Mouse (Mus musculus): Measurements from ENCODE around the gene Olfr1048. TPM values are rescaled to one million over a fixed set of nuclear protein-coding genes. Genes with fewer than 3 reads are reported as not detected.
"Not testable (repeated sequence)": the region's sequence is repeated elsewhere in the genome, so short reads cannot be mapped to it uniquely, and the experiment has no call there.

Gene Olfr1048
- not detected in 2 replicates for polyA plus RNA-seq (2015; fragmentation: Nextera tagmentation; extraction: Ambion mirVana)

DNA sequence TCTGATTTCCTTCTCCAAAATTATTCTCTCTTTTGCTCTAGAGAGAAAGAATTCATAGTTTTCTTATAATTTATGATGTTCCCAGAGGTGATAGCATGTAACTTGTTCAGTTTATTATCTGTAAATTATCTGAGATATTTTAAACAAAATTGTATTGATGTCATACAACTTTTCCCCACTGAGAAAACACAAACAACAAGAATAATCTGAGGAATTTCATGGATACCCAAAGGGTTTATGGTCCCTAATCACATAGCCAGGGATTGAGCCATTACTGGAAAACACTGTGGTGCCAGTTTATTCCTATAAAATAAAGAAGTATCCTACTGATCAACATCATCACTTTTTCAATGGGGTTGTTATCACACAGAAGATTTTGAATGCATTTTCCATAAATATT, at the start of gene Olfr1048:
Gene Olfr1048, minus strand, starts transcription at position 101 of the 400 bp plus-strand sequence.
- Histone ChIP-seq H3K4me1 (replicated peaks; ENCODE audit: control insufficient read depth, insufficient read depth, low read length) (no peaks in the 10 kb centered on the region), H3K4me2 (ENCODE audit: low read depth, low read length) (no peak within 1 kb of the TSS), H3K9me3 (ENCODE audit: control insufficient read depth, low read length) (no peaks in the 10 kb centered on the region), H3K9ac (ENCODE audit: low read length) (no peak within 1 kb of the TSS), H3K27me3 (ENCODE audit: control insufficient read depth, insufficient read depth, low read depth, low read length) (no peaks in the 10 kb centered on the region), H3K36me3 (ENCODE audit: control insufficient read depth, insufficient read depth, low read length) (no peaks in the 10 kb centered on the region), H3K27ac (ENCODE audit: low read length) (no peak within 1 kb of the TSS), H3K4me3 (ENCODE audit: low read length) (no peak within 1 kb of the TSS)
- no peak for ATAC-seq (ENCODE audit: low read depth)

GRCm38 (mm10) chr2:86278988-86279387, 38.9 kb upstream of the Olfr1048 start, which contains the start of gene Olfr1051:
Gene Olfr1051, minus strand, starts transcription at chr2:86279088.
- H3K27ac ChIP-seq (ENCODE audit: low read length); H3K36me3 ChIP-seq (ENCODE audit: control insufficient read depth, insufficient read depth, low read length); H3K9me3 ChIP-seq (ENCODE audit: control insufficient read depth, low read length); H3K27me3 ChIP-seq (ENCODE audit: control insufficient read depth, insufficient read depth, low read depth, low read length); H3K4me3 ChIP-seq (ENCODE audit: low read length); H3K9ac ChIP-seq (ENCODE audit: low read length); H3K4me2 ChIP-seq (ENCODE audit: low read depth, low read length); ATAC-seq (ENCODE audit: low read depth); H3K4me1 ChIP-seq (replicated peaks; ENCODE audit: control insufficient read depth, insufficient read depth, low read length): not testable (repeated sequence)

DNA sequence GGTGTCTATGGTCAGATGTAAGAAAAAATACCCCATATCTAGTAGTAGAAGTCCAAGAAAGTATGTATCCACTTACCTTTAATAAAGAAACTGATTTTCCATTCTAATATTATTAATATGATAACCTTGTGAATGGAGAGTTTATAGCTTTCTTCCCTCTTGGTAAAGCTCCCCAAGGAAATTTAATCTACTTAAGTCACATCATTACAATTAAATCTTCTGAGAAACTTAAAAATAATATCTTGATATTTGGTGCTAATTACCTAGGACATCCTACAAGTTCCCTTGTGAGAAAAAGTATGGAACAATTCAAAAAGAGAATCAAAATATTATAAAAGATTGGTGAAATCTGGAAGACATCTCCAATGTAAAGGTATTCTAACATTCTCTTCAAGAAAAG, 18.1 kb upstream of the Olfr1048 start, which contains the start of gene Olfr1049:
Gene Olfr1049, minus strand, starts transcription at position 101 of the 400 bp plus-strand sequence.
- not testable (repeated sequence) for H3K27ac ChIP-seq (ENCODE audit: low read length); H3K4me3 ChIP-seq (ENCODE audit: low read length); H3K4me1 ChIP-seq (replicated peaks; ENCODE audit: control insufficient read depth, insufficient read depth, low read length); H3K9me3 ChIP-seq (ENCODE audit: control insufficient read depth, low read length); H3K4me2 ChIP-seq (ENCODE audit: low read depth, low read length); H3K36me3 ChIP-seq (ENCODE audit: control insufficient read depth, insufficient read depth, low read length); H3K9ac ChIP-seq (ENCODE audit: low read length); H3K27me3 ChIP-seq (ENCODE audit: control insufficient read depth, insufficient read depth, low read depth, low read length); ATAC-seq (ENCODE audit: low read depth)

DNA sequence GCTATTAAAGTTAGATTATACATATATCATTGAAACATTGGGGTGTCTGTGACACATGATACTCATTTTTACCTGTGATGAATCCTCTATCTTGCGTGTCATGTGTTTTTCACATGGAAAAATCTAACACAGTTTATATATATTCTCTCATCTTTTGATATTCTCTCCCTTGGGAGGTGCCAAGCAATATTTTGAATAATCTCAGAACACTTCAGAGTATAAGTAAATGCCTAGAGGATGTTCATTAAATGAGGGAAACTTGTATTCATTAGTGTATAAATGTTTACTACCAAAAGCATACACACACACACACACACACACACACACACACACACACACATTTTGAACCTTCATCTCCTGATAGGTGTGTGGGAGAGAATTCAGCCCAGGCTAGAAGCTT, 8.8 kb downstream of the Olfr1048 start, which contains the start of gene Olfr1047:
Gene Olfr1047, minus strand, starts transcription at position 101 of the 400 bp plus-strand sequence.
- no peak within 1 kb of the TSS for H3K4me2 ChIP-seq (ENCODE audit: low read depth, low read length)
- WGBS: 92% methylated on average over 1 of the region's 1 CpGs

DNA sequence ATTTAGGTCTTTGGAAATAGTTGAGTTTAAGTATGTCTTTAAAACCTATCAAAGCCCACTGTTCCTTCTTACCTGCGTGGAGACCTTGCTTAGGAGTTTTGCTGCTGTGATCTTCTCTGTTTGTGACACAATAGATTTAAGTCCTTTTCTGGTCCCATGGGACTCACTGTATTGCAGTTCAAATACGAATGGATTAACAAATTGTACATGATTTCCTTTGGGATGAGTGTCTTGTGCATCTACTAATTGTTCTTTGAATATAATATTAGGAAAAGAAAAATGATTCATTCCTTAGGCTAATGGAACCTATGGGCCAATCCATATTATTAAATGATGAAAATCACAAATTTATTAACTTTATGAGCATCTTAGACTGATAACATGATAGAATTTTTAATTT, 20.9 kb downstream of the Olfr1048 start, which contains the start of gene Olfr1046:
Gene Olfr1046, minus strand, starts transcription at position 101 of the 400 bp plus-strand sequence.
- no peaks in the 10 kb centered on the region for H3K4me1 ChIP-seq (replicated peaks; ENCODE audit: control insufficient read depth, insufficient read depth, low read length)
- H3K9me3 ChIP-seq (ENCODE audit: control insufficient read depth, low read length): no peaks in the 10 kb centered on the region
- no peak within 1 kb of the TSS for H3K9ac ChIP-seq (ENCODE audit: low read length)
- no peak for ATAC-seq (ENCODE audit: low read depth)
- no peak within 1 kb of the TSS for H3K4me3 ChIP-seq (ENCODE audit: low read length)
- 60% methylated on average over 2 of the region's 2 CpGs for WGBS
- H3K36me3 ChIP-seq (ENCODE audit: control insufficient read depth, insufficient read depth, low read length): no peaks in the 10 kb centered on the region
- no peak within 1 kb of the TSS for H3K27ac ChIP-seq (ENCODE audit: low read length)
- H3K27me3 ChIP-seq (ENCODE audit: control insufficient read depth, insufficient read depth, low read depth, low read length): no peaks in the 10 kb centered on the region
- no peak within 1 kb of the TSS for H3K4me2 ChIP-seq (ENCODE audit: low read depth, low read length)

More for the DNA sequence above, 8.8 kb downstream of the Olfr1048 start, which contains the start of gene Olfr1047:
- ATAC-seq (ENCODE audit: low read depth): no peak
- Histone ChIP-seq H3K4me3 (ENCODE audit: low read length) (no peak within 1 kb of the TSS), H3K4me1 (replicated peaks; ENCODE audit: control insufficient read depth, insufficient read depth, low read length) (no peaks in the 10 kb centered on the region), H3K27ac (ENCODE audit: low read length) (no peak within 1 kb of the TSS), H3K9ac (ENCODE audit: low read length) (no peak within 1 kb of the TSS), H3K9me3 (ENCODE audit: control insufficient read depth, low read length) (no peaks in the 10 kb centered on the region), H3K36me3 (ENCODE audit: control insufficient read depth, insufficient read depth, low read length) (no peaks in the 10 kb centered on the region), H3K27me3 (ENCODE audit: control insufficient read depth, insufficient read depth, low read depth, low read length) (no peaks in the 10 kb centered on the region)

- Histone ChIP-seq H3K4me2 (ENCODE audit: low read depth, low read length) (no peak within 1 kb of the TSS), H3K27ac (ENCODE audit: low read length) (no peak within 1 kb of the TSS), H3K9ac (ENCODE audit: low read length) (no peak within 1 kb of the TSS), H3K4me3 (ENCODE audit: low read length) (no peak within 1 kb of the TSS), H3K27me3 (ENCODE audit: control insufficient read depth, insufficient read depth, low read depth, low read length) (no peaks in the 10 kb centered on the region), H3K36me3 (ENCODE audit: control insufficient read depth, insufficient read depth, low read length) (no peaks in the 10 kb centered on the region), H3K9me3 (ENCODE audit: control insufficient read depth, low read length) (no peaks in the 10 kb centered on the region), H3K4me1 (replicated peaks; ENCODE audit: control insufficient read depth, insufficient read depth, low read length) (no peaks in the 10 kb centered on the region)
- no peak for ATAC-seq (ENCODE audit: low read depth)
Observed at GRCm38 (mm10) chr2:86202909-86203308, 37.2 kb downstream of the Olfr1048 start, which contains the start of gene Olfr1045. Gene Olfr1045, minus strand, starts transcription at chr2:86203009.

DNA sequence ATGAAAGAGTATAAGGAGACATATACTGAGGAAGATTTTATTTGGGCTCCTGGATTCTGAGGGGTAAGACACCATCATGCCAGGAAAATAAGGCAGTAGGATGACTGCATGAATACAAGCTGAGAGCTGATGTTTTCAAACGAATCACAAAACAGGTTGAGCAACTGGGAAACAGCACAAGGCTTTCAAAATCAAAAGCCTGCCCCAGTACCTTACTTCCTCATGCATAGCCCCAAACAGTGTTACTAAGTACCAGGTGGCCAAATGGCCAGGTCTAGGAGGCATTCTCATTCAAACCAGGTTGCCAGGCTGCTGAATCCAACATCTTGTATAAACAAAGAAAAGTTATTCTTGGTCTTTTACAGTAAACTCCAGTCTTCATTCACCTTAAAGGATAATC, 44.2 kb downstream of the Olfr1048 start:
- Histone ChIP-seq H3K9me3 (ENCODE audit: control insufficient read depth, low read length) (no peaks in the 10 kb centered on the region), H3K27ac (ENCODE audit: low read length) (no peak overlapping the region), H3K27me3 (ENCODE audit: control insufficient read depth, insufficient read depth, low read depth, low read length) (no peaks in the 10 kb centered on the region), H3K4me2 (ENCODE audit: low read depth, low read length) (no peak overlapping the region), H3K4me3 (ENCODE audit: low read length) (no peak overlapping the region), H3K36me3 (ENCODE audit: control insufficient read depth, insufficient read depth, low read length) (no peaks in the 10 kb centered on the region), H3K4me1 (replicated peaks; ENCODE audit: control insufficient read depth, insufficient read depth, low read length) (no peaks in the 10 kb centered on the region), H3K9ac (ENCODE audit: low read length) (no peak overlapping the region)
- WGBS: 26% methylated on average over 1 of the region's 1 CpGs
- no peak for ATAC-seq (ENCODE audit: low read depth)

- no peaks in the 10 kb centered on the region for H3K36me3 ChIP-seq (ENCODE audit: control insufficient read depth, insufficient read depth, low read length)
- H3K9ac ChIP-seq (ENCODE audit: low read length): no peak within 1 kb of the TSS
- H3K27me3 ChIP-seq (ENCODE audit: control insufficient read depth, insufficient read depth, low read depth, low read length): no peaks in the 10 kb centered on the region
- H3K9me3 ChIP-seq (ENCODE audit: control insufficient read depth, low read length): no peaks in the 10 kb centered on the region
- no peak within 1 kb of the TSS for H3K4me3 ChIP-seq (ENCODE audit: low read length)
- H3K4me2 ChIP-seq (ENCODE audit: low read depth, low read length): no peak within 1 kb of the TSS
- H3K27ac ChIP-seq (ENCODE audit: low read length): no peak within 1 kb of the TSS
- no peak for ATAC-seq (ENCODE audit: low read depth)
- H3K4me1 ChIP-seq (replicated peaks; ENCODE audit: control insufficient read depth, insufficient read depth, low read length): no peaks in the 10 kb centered on the region
Observed at GRCm38 (mm10) chr2:86185583-86185982, 54.5 kb downstream of the Olfr1048 start, which contains the start of gene Olfr52. Gene Olfr52, minus strand, starts transcription at chr2:86185683.
